Mouse (Mus musculus) myocyte (in vitro differentiated cells): Measurements from ENCODE around the gene Lpp.

Experiments used
- CEBPB ChIP-seq: IDR thresholded peaks from 2 replicates; pipeline ENCODE4 v1.6.1; 2011; ENCODE audit warnings: mild to moderate bottlenecking, moderate library complexity; ENCODE audit not compliant: poor library complexity, insufficient read depth, severe bottlenecking
- E2F4 ChIP-seq: IDR thresholded peaks from one replicate; pipeline ENCODE4 v1.6.1; 2011; ENCODE audit warnings: mild to moderate bottlenecking, control low read depth, moderate library complexity; ENCODE audit not compliant: insufficient read depth
- MAX ChIP-seq: IDR thresholded peaks from one replicate; pipeline ENCODE4 v1.6.1; 2011; ENCODE audit warnings: low read depth, mild to moderate bottlenecking, control low read depth
- MYOD1 ChIP-seq, 3 experiments: IDR thresholded peaks; one replicate each; pipeline ENCODE4 v1.6.1; 2011; ENCODE audit warnings: control low read depth in 2 of 3, low read depth in 2 of 3, mild to moderate bottlenecking in 2 of 3, moderate library complexity in 1 of 3; ENCODE audit not compliant: insufficient read length in 2 of 3, control insufficient read depth in 1 of 3
- MYOG ChIP-seq, 3 experiments: IDR thresholded peaks; one replicate each; pipeline ENCODE4 v1.6.1; 2011; ENCODE audit warnings: control low read depth in 2 of 3, low read depth in 2 of 3, mild to moderate bottlenecking in 2 of 3; ENCODE audit not compliant: insufficient read length in 2 of 3, control insufficient read depth in 1 of 3, insufficient read depth in 1 of 3
- POLR2A ChIP-seq: IDR thresholded peaks from one replicate; pipeline ENCODE4 v1.6.1; 2011; ENCODE audit warnings: low read depth, mild to moderate bottlenecking, control low read depth, moderate library complexity; ENCODE audit not compliant: insufficient read length
- POLR2AphosphoS2 ChIP-seq: IDR thresholded peaks from one replicate; pipeline ENCODE4 v1.6.1; 2011; ENCODE audit warnings: low read depth, control low read depth; ENCODE audit not compliant: insufficient read length
- REST ChIP-seq: IDR thresholded peaks from one replicate; pipeline ENCODE4 v1.6.1; 2011; ENCODE audit warnings: mild to moderate bottlenecking, control low read depth, moderate library complexity; ENCODE audit not compliant: insufficient read depth, insufficient read length
- USF1 ChIP-seq: IDR thresholded peaks from one replicate; pipeline ENCODE4 v1.6.1; 2011; ENCODE audit warnings: low read depth, mild to moderate bottlenecking, control low read depth, moderate library complexity

DNA sequence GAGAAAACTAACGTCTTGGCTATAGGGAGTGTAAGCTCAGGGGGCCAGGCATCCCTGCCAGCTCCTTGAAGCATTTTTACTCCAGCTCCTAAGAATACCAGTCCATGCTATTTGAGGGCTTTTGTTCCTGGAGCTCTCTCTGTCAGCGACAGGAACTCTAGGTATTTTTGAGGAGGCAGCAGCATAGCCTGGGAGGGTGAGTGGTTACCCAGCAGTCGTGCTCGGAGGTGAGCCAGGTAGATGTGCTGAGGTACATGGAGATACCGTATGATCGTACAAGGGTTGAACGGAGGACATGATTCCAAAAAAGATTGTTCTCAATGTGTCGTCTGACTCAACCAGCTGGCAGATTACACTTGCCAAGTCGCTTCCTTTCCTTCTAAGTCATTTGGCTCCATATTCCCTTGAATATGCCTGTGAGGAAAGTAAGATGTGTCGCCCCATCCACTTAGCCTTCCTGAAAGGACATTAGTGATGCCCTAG, 597.8 kb downstream of the Lpp start:
- TF ChIP-seq POLR2A (no peak), CEBPB (no peak), MAX (no peak), USF1 (no peak), POLR2AphosphoS2 (no peak), MYOG (IDR thresholded peaks at IDR 0.05; ENCODE audit: control insufficient read depth in 1 of 3, insufficient read depth in 1 of 3, insufficient read length in 2 of 3, low read depth in 2 of 3) (no peak), MYOD1 (IDR thresholded peaks at IDR 0.05; ENCODE audit: control insufficient read depth in 1 of 3, insufficient read length in 2 of 3, low read depth in 2 of 3) (no peak), REST (no peak), E2F4 (no peak)
